Mouse (Mus musculus): ENCODE measurements around the gene Nol12. TPM values are rescaled to one million over a fixed set of nuclear protein-coding genes. Genes with fewer than 3 reads are reported as not detected.

Gene Nol12
- total and polyA plus RNA-seq, 3 experiments: 13.2 to 24.2 (median 16.7) TPM

DNA sequence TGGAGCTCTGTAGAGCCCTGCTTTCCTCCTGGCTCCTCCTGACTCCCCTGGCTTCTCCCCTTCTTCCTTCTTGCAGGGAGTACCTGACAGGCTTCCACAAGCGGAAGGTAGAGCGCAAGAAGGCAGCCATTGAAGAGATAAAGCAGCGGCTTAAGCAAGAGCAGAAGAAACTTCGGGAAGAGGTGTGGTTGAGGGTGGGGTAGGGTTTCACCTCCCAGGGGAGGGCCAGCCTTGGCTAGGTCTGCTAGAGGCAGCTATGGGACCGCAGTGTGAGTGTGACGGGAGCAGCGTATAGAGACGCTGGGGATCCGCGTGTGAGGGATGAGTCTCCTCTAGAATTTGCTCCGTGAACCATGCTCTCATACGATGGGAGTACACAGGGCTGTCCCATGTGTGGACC is 1.7 kb downstream of the Nol12 start:
- H3K36me3 ChIP-seq (replicated peaks): peaks cover 56% of the 10 kb centered on the region
- H3K27me3 ChIP-seq (ENCODE audit: insufficient read depth, low read length): no peaks in the 10 kb centered on the region; the same call in 1 of the 2 replicates
- DNase-seq (ENCODE audit: low spot score) (no peak), ATAC-seq (ENCODE audit: extremely low read depth, insufficient number of reproducible peaks, low FRiP score, poor library complexity, severe bottlenecking) (no peak)
- H3K9me3 ChIP-seq (replicated peaks): no peaks in the 10 kb centered on the region
- peak overlapping the region; percentile 82; the same call in 1 of the 2 replicates for H3K4me3 ChIP-seq (ENCODE audit: low read depth, low read length)
- peaks cover 52% of the 10 kb centered on the region for H3K4me1 ChIP-seq (ENCODE audit: insufficient read depth, low read depth, low read length)
- TF ChIP-seq CTCF (IDR thresholded peaks at IDR 0.05; ENCODE audit: low read depth, low read length) (no peak), GATA1 (IDR thresholded peaks at IDR 0.05; ENCODE audit: borderline replicate concordance, low read length) (no peak), GATA2 (IDR thresholded peaks at IDR 0.05; ENCODE audit: borderline replicate concordance, low read depth, low read length) (no peak), POLR2AphosphoS5 (IDR thresholded peaks at IDR 0.05; ENCODE audit: insufficient replicate concordance, low read depth, low read length) (no peak), TAL1 (conservative IDR thresholded peaks at IDR 0.05; ENCODE audit: low read depth, low read length) (no peak)

GRCm38 (mm10) chr15:78937311-78937710 is 2.6 kb downstream of the Nol12 start:
- H3K36me3 ChIP-seq (replicated peaks): peaks cover 64% of the 10 kb centered on the region
- ATAC-seq (ENCODE audit: extremely low read depth, insufficient number of reproducible peaks, low FRiP score, poor library complexity, severe bottlenecking): no peak
- no peaks in the 10 kb centered on the region; the same call in 1 of the 2 replicates for H3K27me3 ChIP-seq (ENCODE audit: insufficient read depth, low read length)
- no peaks in the 10 kb centered on the region for H3K9me3 ChIP-seq (replicated peaks)
- TF ChIP-seq TAL1 (conservative IDR thresholded peaks at IDR 0.05; ENCODE audit: low read depth, low read length): no peak
- no peak for TF ChIP-seq POLR2AphosphoS5 (IDR thresholded peaks at IDR 0.05; ENCODE audit: insufficient replicate concordance, low read depth, low read length)
- TF ChIP-seq GATA1 (IDR thresholded peaks at IDR 0.05; ENCODE audit: borderline replicate concordance, low read length): no peak
- no peak for TF ChIP-seq CTCF (IDR thresholded peaks at IDR 0.05; ENCODE audit: low read depth, low read length)
- no peak for TF ChIP-seq GATA2 (IDR thresholded peaks at IDR 0.05; ENCODE audit: borderline replicate concordance, low read depth, low read length)
- DNase-seq (ENCODE audit: low spot score): no peak
- peaks cover 44% of the 10 kb centered on the region for H3K4me1 ChIP-seq (ENCODE audit: insufficient read depth, low read depth, low read length)
- no peak overlapping the region; the same call in 1 of the 2 replicates for H3K4me3 ChIP-seq (ENCODE audit: low read depth, low read length)

DNA sequence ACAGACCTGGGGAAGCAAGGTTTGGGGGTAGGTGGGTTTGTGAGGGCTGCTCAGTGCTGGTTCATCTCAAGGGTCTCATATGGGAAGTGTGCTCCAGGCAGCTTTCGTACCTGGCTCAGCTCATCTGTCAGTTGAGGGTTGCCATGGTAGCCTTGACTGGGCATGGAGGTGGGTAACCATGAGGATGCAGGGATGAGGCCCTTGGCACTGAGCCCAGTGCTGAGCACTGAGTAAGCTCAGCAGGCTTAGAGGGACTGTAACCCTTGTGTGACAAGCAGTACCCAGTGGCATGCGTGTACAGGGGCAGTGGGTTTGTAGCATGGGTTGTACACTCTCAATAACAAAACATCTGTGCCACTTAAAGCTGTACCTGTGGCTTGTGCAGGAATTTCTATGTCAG is 3.2 kb downstream of the Nol12 start:
- Histone ChIP-seq H3K4me3 (ENCODE audit: low read depth, low read length) (no peak overlapping the region), H3K9me3 (replicated peaks) (no peaks in the 10 kb centered on the region), H3K36me3 (replicated peaks) (peaks cover 68% of the 10 kb centered on the region), H3K4me1 (ENCODE audit: insufficient read depth, low read depth, low read length) (peaks cover 44% of the 10 kb centered on the region), H3K27me3 (ENCODE audit: insufficient read depth, low read length) (no peaks in the 10 kb centered on the region; the same call in 1 of the 2 replicates)
- DNase-seq (ENCODE audit: low spot score) (no peak), ATAC-seq (ENCODE audit: extremely low read depth, insufficient number of reproducible peaks, low FRiP score, poor library complexity, severe bottlenecking) (no peak)
- TF ChIP-seq GATA1 (IDR thresholded peaks at IDR 0.05; ENCODE audit: borderline replicate concordance, low read length) (no peak), GATA2 (IDR thresholded peaks at IDR 0.05; ENCODE audit: borderline replicate concordance, low read depth, low read length) (no peak), POLR2AphosphoS5 (IDR thresholded peaks at IDR 0.05; ENCODE audit: insufficient replicate concordance, low read depth, low read length) (no peak), TAL1 (conservative IDR thresholded peaks at IDR 0.05; ENCODE audit: low read depth, low read length) (no peak), CTCF (IDR thresholded peaks at IDR 0.05; ENCODE audit: low read depth, low read length) (no peak)

- ATAC-seq (ENCODE audit: extremely low read depth, insufficient number of reproducible peaks, low FRiP score, poor library complexity, severe bottlenecking) (no peak), DNase-seq (ENCODE audit: low spot score) (no peak)
- peaks cover 75% of the 10 kb centered on the region for H3K36me3 ChIP-seq (replicated peaks)
- H3K4me1 ChIP-seq (ENCODE audit: insufficient read depth, low read depth, low read length): peaks cover 40% of the 10 kb centered on the region
- H3K9me3 ChIP-seq (replicated peaks): 0 out of 2 replicates have a peak, but pooled peaks cover 2% of the 10 kb centered on the region
- TF ChIP-seq CTCF (IDR thresholded peaks at IDR 0.05; ENCODE audit: low read depth, low read length) (no peak), POLR2AphosphoS5 (IDR thresholded peaks at IDR 0.05; ENCODE audit: insufficient replicate concordance, low read depth, low read length) (no peak), GATA2 (IDR thresholded peaks at IDR 0.05; ENCODE audit: borderline replicate concordance, low read depth, low read length) (no peak), GATA1 (IDR thresholded peaks at IDR 0.05; ENCODE audit: borderline replicate concordance, low read length) (no peak), TAL1 (conservative IDR thresholded peaks at IDR 0.05; ENCODE audit: low read depth, low read length) (no peak)
- H3K4me3 ChIP-seq (ENCODE audit: low read depth, low read length): no peak overlapping the region
- no peaks in the 10 kb centered on the region; the same call in 1 of the 2 replicates for H3K27me3 ChIP-seq (ENCODE audit: insufficient read depth, low read length)
Measured at GRCm38 (mm10) chr15:78940325-78940724, 5.6 kb downstream of the Nol12 start.

GRCm38 (mm10) chr15:78942663-78943062 is 7.9 kb downstream of the Nol12 start:
- H3K27me3 ChIP-seq (ENCODE audit: insufficient read depth, low read length): peaks cover 23% of the 10 kb centered on the region
- peaks cover 18% of the 10 kb centered on the region for H3K4me1 ChIP-seq (ENCODE audit: insufficient read depth, low read depth, low read length)
- H3K4me3 ChIP-seq (ENCODE audit: low read depth, low read length): no peak overlapping the region
- ATAC-seq (ENCODE audit: extremely low read depth, insufficient number of reproducible peaks, low FRiP score, poor library complexity, severe bottlenecking) (peak; percentile 34; the same call in 1 of the 2 replicates), DNase-seq (ENCODE audit: low spot score) (peak; percentile 68)
- 0 out of 2 replicates have a peak, but pooled peaks cover 4% of the 10 kb centered on the region for H3K9me3 ChIP-seq (replicated peaks)
- TF ChIP-seq GATA1 (IDR thresholded peaks at IDR 0.05; ENCODE audit: borderline replicate concordance, low read length) (no peak), CTCF (IDR thresholded peaks at IDR 0.05; ENCODE audit: low read depth, low read length) (peak; percentile 69)
- H3K36me3 ChIP-seq (replicated peaks): peaks cover 57% of the 10 kb centered on the region

DNA sequence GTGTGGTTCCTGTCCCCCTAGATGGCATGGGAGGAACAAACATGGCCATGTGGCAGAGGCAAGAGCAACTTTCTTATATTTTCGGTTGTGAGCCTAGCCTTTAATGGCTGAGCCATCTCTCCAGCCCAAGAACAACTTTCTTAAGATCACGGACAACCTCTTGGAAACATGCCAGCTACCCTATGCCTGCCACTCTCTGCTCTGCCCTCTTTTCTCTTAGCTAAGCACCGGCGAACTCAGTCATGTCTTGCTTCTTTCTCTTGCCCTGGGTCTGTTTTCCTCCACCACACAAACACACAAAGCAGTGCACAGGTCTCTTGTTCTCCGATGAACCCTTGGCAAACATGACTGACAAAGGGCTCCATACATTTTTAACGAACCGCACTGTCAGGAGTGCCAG is 11.5 kb downstream of the Nol12 start:
- Histone ChIP-seq H3K9me3 (replicated peaks) (0 out of 2 replicates have a peak, but pooled peaks cover 5% of the 10 kb centered on the region), H3K36me3 (replicated peaks) (peaks cover 21% of the 10 kb centered on the region), H3K4me1 (ENCODE audit: insufficient read depth, low read depth, low read length) (peaks cover 13% of the 10 kb centered on the region), H3K4me3 (ENCODE audit: low read depth, low read length) (no peak overlapping the region), H3K27me3 (ENCODE audit: insufficient read depth, low read length) (peaks cover 44% of the 10 kb centered on the region)
- ATAC-seq (ENCODE audit: extremely low read depth, insufficient number of reproducible peaks, low FRiP score, poor library complexity, severe bottlenecking): no peak
- no peak for DNase-seq (ENCODE audit: low spot score)
- no peak for TF ChIP-seq POLR2AphosphoS5 (IDR thresholded peaks at IDR 0.05; ENCODE audit: insufficient replicate concordance, low read depth, low read length)
- TF ChIP-seq TAL1 (conservative IDR thresholded peaks at IDR 0.05; ENCODE audit: low read depth, low read length): no peak
- TF ChIP-seq CTCF (IDR thresholded peaks at IDR 0.05; ENCODE audit: low read depth, low read length): no peak
- no peak for TF ChIP-seq GATA1 (IDR thresholded peaks at IDR 0.05; ENCODE audit: borderline replicate concordance, low read length)
- no peak for TF ChIP-seq GATA2 (IDR thresholded peaks at IDR 0.05; ENCODE audit: borderline replicate concordance, low read depth, low read length)

Data from G1E (cell line).